Mouse (Mus musculus) right cerebral cortex, postnatal 14 days (tissue): ENCODE results near the gene Fndc4.

Experiments
- DNase-seq: peaks from one replicate; pipeline ENCODE4 v3.0.0; 2022

The Fndc4 gene

DNA sequence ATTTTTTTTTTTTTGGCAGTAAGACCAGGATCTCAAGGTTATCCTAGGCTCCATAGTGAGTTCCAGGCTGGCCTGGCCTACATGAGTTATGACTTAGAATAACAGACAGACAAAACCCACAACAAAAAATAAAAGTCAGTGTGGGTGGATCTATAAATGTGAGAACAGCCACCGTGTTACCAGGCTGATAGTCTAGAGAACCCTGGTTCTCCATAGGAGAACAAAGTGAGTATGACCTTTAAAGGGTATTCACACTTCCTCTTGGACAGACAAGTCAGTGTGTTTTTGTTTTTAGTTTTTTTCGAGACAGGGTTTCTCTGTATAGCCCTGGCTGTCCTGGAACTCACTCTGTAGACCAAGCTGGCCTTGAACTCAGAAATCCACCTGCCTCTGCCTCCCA is 39.9 kb downstream of the Fndc4 start:
- DNase-seq: no peak

DNA sequence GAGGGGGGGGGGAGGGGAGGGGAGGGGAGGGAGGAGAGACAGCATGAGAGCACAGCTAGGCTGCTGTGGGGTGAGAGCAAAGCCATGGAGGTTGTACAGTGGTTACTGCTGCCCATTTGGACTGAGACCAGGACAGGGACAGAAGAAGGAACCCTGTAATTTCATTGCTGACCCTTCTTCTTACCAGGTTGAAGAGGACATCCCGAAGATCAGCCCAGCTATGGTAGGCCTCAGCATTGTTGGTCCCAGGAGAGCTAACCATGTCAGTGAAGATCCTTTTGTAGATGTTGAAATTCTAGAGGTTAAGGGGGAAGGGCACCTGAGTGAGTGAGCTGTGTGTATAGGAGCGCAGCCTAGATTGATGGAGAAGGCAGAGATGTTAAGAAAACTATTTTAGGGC is 40.5 kb downstream of the Fndc4 start:
- DNase-seq: no peak

DNA sequence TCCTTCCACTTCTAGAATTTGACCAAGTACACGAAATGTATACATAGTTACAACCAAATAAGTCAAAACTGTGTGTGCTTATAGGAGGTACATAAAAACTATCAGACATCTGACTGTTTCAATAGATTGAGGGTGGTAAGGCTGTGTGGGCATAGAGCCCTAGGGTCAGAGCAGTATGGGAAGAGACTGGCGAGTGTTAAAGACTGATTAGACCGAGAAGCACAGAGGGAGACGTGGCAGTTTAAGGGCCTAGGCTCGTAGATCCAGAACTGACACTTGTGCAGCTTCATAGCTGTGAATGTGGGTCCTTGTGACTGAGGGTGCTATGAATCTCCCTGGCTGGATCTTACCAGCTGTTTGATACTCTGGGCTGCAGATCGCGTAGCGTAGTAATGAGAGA is 41.0 kb downstream of the Fndc4 start:
- DNase-seq: no peak

DNA sequence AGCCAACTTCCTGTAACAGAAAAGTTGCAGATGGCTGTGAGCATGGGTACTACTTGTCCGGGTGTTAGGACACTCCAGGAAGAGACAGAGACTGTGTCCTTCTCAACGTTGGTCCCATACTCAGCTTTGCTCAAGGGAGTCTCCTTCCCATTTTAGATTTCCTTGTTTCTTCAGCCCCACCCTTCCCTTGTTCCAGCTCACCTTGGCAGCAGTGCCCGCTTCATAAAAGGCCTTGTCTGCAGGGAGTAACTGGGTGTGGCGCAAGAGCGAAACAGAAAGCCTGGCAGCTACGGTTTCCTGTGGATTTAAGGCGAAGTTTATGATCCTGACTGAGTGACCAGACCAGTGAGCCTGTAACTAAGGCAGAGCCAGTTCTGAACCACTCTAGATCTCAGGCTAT is 41.4 kb downstream of the Fndc4 start:
- no peak for DNase-seq

DNA sequence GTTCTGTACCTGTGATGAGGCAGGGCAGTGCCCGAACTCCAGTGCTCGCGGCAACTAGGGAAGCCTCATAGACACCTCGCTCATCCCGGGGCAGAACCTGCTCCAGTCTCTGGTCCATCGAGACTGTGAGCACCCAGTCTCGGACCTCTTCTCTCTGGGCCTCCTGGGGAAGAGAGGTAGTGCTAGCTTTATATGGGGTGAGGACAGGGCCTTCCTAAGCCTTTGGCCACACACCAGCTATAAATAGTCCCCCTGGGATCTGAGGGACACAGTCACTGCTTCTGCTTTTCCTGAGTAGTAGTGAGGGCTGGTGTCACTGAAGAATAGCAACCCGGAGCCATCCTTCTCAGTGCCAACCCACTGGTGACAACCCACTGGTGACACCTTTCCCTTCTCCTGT is 42.1 kb downstream of the Fndc4 start:
- DNase-seq: no peak

DNA sequence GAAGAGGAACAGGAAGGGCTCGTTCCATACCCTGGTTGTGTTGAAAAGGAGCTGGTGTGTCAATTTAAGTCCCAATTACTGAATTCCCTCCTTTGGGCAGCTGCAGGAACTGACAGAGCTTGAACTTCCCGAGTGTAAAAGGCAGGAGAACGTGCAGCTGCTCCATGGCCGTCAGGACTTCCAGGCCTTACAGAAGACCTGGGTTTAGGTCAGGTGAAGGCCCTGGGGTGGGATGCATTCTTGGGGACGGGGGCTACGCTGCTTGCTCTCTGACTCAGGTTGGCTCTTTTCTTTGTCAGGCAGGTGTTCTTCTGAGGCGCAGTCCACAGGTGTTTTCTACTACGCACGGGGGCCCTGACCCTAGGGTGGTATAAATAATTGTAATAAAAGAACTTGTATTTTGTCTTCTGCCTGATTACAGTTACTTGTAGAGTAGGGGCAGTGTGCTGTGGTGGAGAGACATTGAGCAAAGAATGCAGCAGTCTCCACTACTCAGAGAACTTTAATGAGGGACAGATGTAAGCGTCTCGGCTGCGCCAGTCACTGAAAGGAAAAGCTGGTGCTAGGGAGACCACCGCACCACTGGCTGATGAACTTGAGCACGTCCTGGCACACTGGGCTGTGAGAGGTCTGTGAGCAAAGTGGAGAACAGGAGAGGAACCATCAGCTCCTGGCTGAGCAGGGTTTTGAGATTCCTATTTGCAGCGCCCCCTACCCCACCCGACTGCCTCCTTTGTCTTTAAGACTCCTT is 42.9 kb downstream of the Fndc4 start:
- DNase-seq: no peak

DNA sequence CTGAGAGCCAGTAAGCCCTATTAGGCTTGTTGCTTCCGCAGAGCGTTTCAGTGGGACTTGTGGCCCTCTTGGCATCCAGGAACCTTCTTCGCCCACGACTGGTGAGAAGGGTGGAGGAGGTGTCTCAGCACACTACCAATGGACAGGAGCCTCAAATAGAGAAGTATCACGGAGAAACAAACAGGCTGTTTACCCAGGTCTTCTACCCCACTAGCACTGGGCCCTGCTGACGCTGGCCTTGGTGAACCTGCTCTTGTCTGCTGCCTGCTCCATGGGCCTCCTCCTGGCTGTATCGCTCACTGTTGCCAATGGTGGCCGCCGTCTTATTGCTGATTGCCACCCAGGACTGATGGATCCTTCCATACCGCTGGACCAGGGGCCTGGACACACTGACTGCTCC is 43.7 kb downstream of the Fndc4 start:
- DNase-seq: no peak

DNA sequence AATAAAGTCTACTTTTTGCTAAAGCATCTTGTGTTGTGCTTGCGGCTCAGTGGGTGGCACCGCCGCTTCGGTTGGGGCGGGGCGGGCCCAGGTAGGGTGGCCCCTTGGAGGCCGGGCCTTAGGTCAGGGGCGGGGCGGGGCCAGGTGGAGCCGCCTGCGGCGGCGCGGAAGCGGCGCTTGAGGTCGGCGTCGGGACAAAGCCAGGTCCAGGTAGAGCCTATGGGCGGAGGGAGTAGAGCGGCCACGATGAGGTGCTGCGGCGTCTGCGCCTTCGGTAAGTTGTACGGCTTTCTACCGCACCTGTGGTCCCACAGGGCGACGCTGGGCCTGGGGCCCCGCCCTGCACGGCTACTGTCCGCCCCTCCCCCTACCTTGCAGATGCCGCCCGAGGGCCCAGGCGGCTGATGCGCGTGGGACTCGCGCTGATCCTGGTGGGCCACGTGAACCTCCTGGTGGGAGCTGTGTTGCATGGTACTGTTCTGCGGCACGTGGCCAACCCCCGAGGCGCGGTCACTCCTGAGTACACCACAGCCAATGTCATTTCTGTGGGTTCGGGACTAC is 44.3 kb downstream of the Fndc4 start, which contains the start of gene Krtcap3:
Gene Krtcap3 (plus strand): TSS at position 151 of the 561 bp plus-strand sequence.
- DNase-seq: peak; percentile 38

DNA sequence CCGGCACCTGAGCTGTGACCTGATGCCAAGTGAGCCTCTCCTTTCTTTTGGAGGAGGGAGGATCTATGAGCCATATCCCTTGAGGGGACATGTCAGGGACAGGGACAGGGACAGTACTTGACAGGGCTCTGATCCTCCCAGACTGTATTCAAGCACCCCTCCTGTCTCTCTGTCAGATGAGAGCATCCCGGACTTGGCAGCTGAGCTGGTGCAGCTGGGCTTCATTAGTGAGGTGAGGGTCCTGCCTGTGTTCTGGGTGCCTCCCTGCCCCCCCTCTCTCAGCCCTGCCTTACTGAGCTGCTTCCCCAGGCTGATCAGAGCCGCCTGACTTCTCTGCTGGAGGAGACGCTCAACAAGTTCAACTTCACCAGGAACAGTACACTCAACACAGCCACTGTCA is 45.2 kb downstream of the Fndc4 start:
- DNase-seq: no peak
